Comparison of ENCODE assay signal across 27 mouse cellular contexts in the genomic region with DNA sequence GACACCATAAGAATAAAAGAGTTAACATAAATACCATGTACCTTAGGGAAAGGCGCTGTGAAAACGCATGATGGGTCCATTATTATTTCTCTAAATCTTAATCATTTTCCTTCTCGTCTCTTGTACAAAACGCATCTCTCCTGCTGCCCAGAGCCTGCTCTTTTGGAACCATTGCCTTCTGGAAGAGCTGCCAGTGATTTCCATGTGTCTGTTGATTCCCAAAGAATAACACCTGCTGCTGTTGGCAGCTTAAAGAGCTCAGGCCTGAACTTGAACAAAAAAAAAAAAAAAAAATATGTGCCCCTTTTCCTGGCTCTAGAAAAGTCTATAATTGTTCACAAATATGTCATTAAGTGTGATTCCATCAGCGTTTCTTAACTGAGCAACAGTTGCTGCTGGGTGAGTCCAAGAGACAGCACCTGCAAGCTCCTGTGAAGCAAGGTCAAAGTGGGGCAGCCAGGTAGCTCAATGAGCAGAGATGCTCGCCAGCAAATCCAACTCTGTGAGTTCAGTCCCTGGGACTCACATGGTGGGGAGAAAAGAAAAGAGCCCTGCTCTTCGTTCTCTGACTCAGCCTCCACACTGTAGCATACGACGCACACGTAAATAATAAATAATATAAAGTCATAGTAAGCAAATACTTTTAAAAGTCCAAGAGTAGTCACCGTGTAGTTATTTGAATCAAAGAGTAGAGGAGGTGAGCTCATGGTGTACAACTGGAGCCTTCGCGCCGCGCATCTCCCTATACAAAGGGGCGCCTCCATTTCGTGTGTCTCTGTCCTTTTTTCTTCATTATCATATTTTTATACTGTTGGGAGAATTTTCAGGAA. TPM values are rescaled to one million over a fixed set of nuclear protein-coding genes. Genes with fewer than 3 reads are reported as not detected.
A peak's percentile ranks its signal among the peaks of the same experiment; 100 is the strongest.
DNase-seq lines count a peak whose midpoint lies in the region; ATAC-seq and TF ChIP-seq lines count a peak whose summit lies in the region.
"Had no signal": no experiment of that assay in that cellular context is flagged by ENCODE, and none has a peak within 500 bp of the region (broad histone marks: within the 10 kb centered on the region; RNA-seq: fewer than 3 reads in every experiment).

No protein-coding gene starts in this region.

- H3K4me3 ChIP-seq in heart, postnatal 0 days (ENCODE audit: low read depth, low read length), result no peak overlapping the region; the same call in 1 of the 2 replicates
- H3K4me3 ChIP-seq: embryonic facial prominence, embryonic 13.5 days; hindbrain, embryonic 12.5 days; intestine, embryonic 15.5 days; limb, embryonic 12.5 days; liver, embryonic 12.5 days; megakaryocyte, embryonic 14.5 days; midbrain, embryonic 15.5 days had no signal

- TF ChIP-seq CTCF in heart, postnatal 0 days (IDR thresholded peaks at IDR 0.05; ENCODE audit: low read depth), result no peak

- H3K4me1 ChIP-seq in heart, postnatal 0 days (ENCODE audit: control insufficient read depth, insufficient read depth), result 0 out of 2 replicates have a peak, but pooled peaks cover 5% of the 10 kb centered on the region
- H3K4me1 ChIP-seq: intestine, embryonic 15.5 days; limb, embryonic 12.5 days had no signal

- no peaks in the 10 kb centered on the region for H3K36me3 ChIP-seq in heart, postnatal 0 days (replicated peaks; ENCODE audit: control insufficient read depth, insufficient read depth, low read length)
- H3K36me3 ChIP-seq: embryonic facial prominence, embryonic 13.5 days; hindbrain, embryonic 12.5 days; intestine, embryonic 15.5 days; limb, embryonic 12.5 days; liver, embryonic 12.5 days; midbrain, embryonic 15.5 days had no signal

- no peak overlapping the region for H3K27ac ChIP-seq in heart, postnatal 0 days (ENCODE audit: low read depth)
- H3K27ac ChIP-seq: embryonic facial prominence, embryonic 13.5 days; hindbrain, embryonic 12.5 days; intestine, embryonic 15.5 days; limb, embryonic 12.5 days; liver, embryonic 12.5 days; midbrain, embryonic 15.5 days had no signal

- peak; percentile 31 for DNase-seq in cerebellum, adult 11 months
- DNase-seq in cerebellum, postnatal 4 days (ENCODE audit: low spot score in 2 of 2), result no peak
- no peak for DNase-seq in heart, postnatal 0 days (ENCODE audit: low spot score)
- no peak for DNase-seq in heart, adult 18-20 months
- peak; percentile 65 for DNase-seq in T-cell, adult 2 months (ENCODE audit: low spot score)
- peak; percentile 72 for DNase-seq in cerebellum, adult 9-11 months
- DNase-seq in adrenal gland, adult 2 months, result no peak
- DNase-seq in embryo, embryonic 9.5 days (ENCODE audit: extremely low spot score), result no peak
- DNase-seq: adrenal gland, postnatal 14 days; heart, postnatal 10 days; kidney, postnatal 4 days; layer of hippocampus, adult 9-11 months; lung, adult 2 months; retina, postnatal 1 day; right cerebral cortex, postnatal 4 days had no signal

- no peak overlapping the region for H3K9ac ChIP-seq in heart, postnatal 0 days (replicated peaks; ENCODE audit: low read depth, low read length)
- H3K9ac ChIP-seq: embryonic facial prominence, embryonic 13.5 days; hindbrain, embryonic 12.5 days; intestine, embryonic 15.5 days; limb, embryonic 12.5 days; liver, embryonic 12.5 days; midbrain, embryonic 15.5 days had no signal

- H3K4me2 ChIP-seq in heart, postnatal 0 days (ENCODE audit: low read depth, low read length), result peak overlapping the region; percentile 20; the same call in 1 of the 2 replicates
- H3K4me2 ChIP-seq: embryonic facial prominence, embryonic 13.5 days; hindbrain, embryonic 12.5 days; intestine, embryonic 15.5 days; limb, embryonic 12.5 days; liver, embryonic 12.5 days; midbrain, embryonic 15.5 days had no signal

- no peak for TF ChIP-seq EP300 in heart, postnatal 0 days (IDR thresholded peaks at IDR 0.05; ENCODE audit: low read depth)

- no peaks in the 10 kb centered on the region for H3K9me3 ChIP-seq in heart, postnatal 0 days (replicated peaks; ENCODE audit: control insufficient read depth, low read length)
- H3K9me3 ChIP-seq: embryonic facial prominence, embryonic 13.5 days; hindbrain, embryonic 12.5 days; intestine, embryonic 15.5 days; limb, embryonic 12.5 days; liver, embryonic 12.5 days; megakaryocyte, embryonic 14.5 days; midbrain, embryonic 15.5 days had no signal

- ATAC-seq in heart, postnatal 0 days (ENCODE audit: insufficient read depth, low read depth), result no peak
- ATAC-seq: intestine, embryonic 15.5 days; liver, embryonic 12.5 days; midbrain, embryonic 15.5 days had no signal

- 85% methylated on average over 17 of the region's 17 CpGs for WGBS in heart, postnatal 0 days

- H3K27me3 ChIP-seq in heart, postnatal 0 days (ENCODE audit: control insufficient read depth, insufficient read depth, low read length), result 0 out of 2 replicates have a peak, but pooled peaks cover 32% of the 10 kb centered on the region

RNA-seq across cellular contexts. Expression of a gene that starts 2.0 kb away (rescaled TPM):
- total RNA-seq in heart, postnatal 0 days (2014; rRNA removed; ENCODE audit: low replicate concordance), result 2.8 TPM in 1 of 2 replicates, not detected in the other
- 0.46 and 1.3 TPM in 2 replicates for polyA plus RNA-seq in heart, postnatal 0 days (2015; fragmentation: Nextera tagmentation; extraction: Ambion mirVana)
- 1 to 10 TPM; 1.0 to 3.4 TPM for total RNA-seq in heart, adult 18-20 months (2021)
- 1 to 10 TPM in 1 of 2 experiments, under 1 TPM in 1; 0.37 to 1.1 TPM for total RNA-seq in adrenal gland, adult 2 months (2021)
- 0.29 and 1.2 TPM in 2 replicates for polyA plus RNA-seq in adrenal gland, adult 2 months (2012; rRNA removed)

RNA-seq across cellular contexts. Expression of a gene that starts 9.5 kb away (rescaled TPM):
- total RNA-seq in heart, postnatal 0 days (2014; rRNA removed; ENCODE audit: low replicate concordance), result not detected in 2 replicates
- not detected in 2 replicates for polyA plus RNA-seq in heart, postnatal 0 days (2015; fragmentation: Nextera tagmentation; extraction: Ambion mirVana)
- not detected for total RNA-seq in heart, adult 18-20 months (2021)
- not detected for total RNA-seq in adrenal gland, adult 2 months (2021)
- not detected in 2 replicates for polyA plus RNA-seq in adrenal gland, adult 2 months (2012; rRNA removed)
- total RNA-seq: adrenal gland, postnatal 14 days; gastrocnemius, adult 18-20 months; granulocyte monocyte progenitor cell, adult 5-6 weeks; heart, postnatal 10 days; left cerebral cortex, adult 8-10 months had no signal
- polyA plus RNA-seq: embryonic facial prominence, embryonic 13.5 days; hindbrain, embryonic 12.5 days; intestine, embryonic 15.5 days; kidney, embryonic 14.5 days; limb, embryonic 12.5 days; liver, embryonic 12.5 days; lung, adult 2 months; midbrain, embryonic 15.5 days; urinary bladder, adult 2 months had no signal

Comparison
In these comparisons a context has a peak if more than half of its experiments do, and no peak if none do; other contexts are left out.
1. DNase-seq: peak in cerebellum, adult 11 months (single experiment), T-cell, adult 2 months (single experiment) and cerebellum, adult 9-11 months (single experiment); none in cerebellum, postnatal 4 days (0 of 2), heart, postnatal 0 days (single experiment), heart, adult 18-20 months (0 of 2), adrenal gland, adult 2 months (single experiment) and embryo, embryonic 9.5 days (single experiment).